Mouse (Mus musculus) spleen, adult 18-20 months (tissue): ENCODE results near the gene Slc13a1.
"Not testable (repeated sequence)": the region's sequence is repeated elsewhere in the genome, so short reads cannot be mapped to it uniquely, and the experiment has no call there.

Source experiments
- DNase-seq, 2 experiments: peaks; one replicate each; pipeline ENCODE4 v3.0.0; 2022; ENCODE audit warnings: mixed read lengths in 2 of 2

Slc13a1 gene

GRCm38 (mm10) chr6:24167734-24168327 lies at the start of gene Slc13a1:
TSS of gene Slc13a1 (minus strand) at chr6:24168092.
- DNase-seq: no peak

GRCm38 (mm10) chr6:24207866-24208265 lies 40.0 kb upstream of the Slc13a1 start:
- no peak for DNase-seq

DNA sequence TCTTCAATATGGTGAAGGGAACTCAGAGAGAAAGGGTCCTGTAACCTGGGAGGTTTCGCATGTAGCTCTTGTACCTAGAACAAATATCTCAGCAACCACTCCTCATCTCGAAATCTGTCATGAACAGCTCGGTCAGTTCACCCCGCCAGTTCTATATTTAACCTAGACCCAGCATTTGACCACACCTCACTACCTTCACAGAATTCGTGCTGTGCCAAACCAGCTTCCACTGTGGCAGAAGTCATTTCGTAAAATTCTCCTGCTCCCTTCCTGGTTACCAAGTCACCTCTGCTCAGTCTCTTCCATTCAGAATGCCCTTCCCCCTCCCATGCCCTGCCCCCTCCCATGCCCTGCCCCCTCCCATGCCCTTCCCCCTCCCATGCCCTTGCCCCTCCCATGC lies 34.3 kb upstream of the Slc13a1 start:
- no peak for DNase-seq

GRCm38 (mm10) chr6:24200644-24201484 lies 33.0 kb upstream of the Slc13a1 start:
- DNase-seq: no peak

DNA sequence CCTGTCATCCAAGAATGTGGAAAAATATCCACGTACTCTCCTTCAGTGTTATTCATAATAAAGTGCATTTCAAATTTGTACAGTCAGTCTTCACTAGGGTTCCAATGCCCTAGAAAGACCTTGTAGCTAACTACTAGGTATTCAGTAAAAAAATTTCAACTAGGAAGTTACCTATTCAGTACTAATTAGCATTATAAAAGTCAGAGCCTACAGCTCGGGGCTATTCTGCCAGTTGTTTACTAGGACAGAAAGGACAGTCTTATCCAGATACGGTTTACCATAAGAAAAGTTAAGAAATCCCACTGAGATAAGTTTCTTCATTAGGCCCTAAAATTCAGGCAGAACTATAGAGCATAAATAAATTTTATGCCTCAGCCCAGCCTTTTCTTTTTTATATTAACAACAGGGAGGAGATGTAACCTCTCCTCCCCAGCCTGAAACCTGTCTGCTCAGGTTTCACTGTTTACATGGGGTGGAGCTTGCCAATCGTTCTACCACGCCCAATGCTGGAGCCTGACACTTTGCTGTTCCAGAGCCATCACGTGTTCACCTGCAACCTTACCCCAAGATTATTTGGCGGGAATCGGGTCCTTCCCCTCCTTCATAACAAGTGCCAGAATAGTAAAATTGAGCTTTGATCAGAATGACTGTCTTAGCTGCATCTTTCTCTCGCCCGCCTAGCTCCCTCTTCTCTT lies 29.8 kb upstream of the Slc13a1 start:
- not testable (repeated sequence) for DNase-seq

DNA sequence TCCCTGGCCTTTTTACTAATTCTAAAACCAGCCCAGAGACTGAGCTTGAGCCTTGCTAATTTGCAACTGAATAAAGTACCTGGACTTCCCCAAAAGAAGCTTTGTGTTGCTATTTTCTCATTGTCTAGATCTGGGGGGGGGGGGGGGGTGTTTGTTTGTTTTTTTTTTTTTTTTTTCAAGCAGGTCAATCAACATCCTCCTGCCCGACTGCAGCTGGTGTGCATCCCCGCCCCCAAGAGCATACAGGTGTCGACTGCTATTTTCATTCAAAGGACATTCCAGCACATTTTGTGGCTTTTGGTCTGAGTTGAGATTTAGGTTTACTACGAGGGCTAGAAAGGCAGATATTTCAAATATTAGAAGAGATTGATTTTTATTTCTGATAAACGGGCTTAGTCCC lies 28.5 kb upstream of the Slc13a1 start:
- not testable (repeated sequence) for DNase-seq

- DNase-seq: no peak
These were observed 15.5 kb upstream of the Slc13a1 start for GRCm38 (mm10) chr6:24183439-24183838.

DNA sequence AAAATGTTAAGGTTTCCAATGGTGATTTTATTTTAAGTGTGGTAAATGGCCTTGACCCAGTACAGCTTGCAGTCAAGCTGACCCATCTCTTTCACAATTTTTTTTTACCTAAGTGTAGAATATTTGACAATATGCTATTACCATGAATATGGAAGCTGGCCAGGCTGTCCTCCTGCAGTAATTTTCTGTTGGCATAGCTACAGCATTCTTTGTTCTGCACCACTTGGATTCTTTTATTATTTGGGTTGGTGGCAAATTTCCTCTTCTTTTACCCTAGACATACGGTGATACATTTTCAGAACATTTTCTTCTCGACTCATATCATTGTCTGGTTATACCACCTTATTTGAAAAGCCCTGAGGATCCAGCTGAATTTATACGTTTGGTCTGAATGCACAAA lies 7.5 kb upstream of the Slc13a1 start:
- DNase-seq: no peak

- no peak for DNase-seq
These were observed 6.1 kb upstream of the Slc13a1 start for GRCm38 (mm10) chr6:24173951-24174350.

- no peak for DNase-seq
These were observed 4.8 kb upstream of the Slc13a1 start for GRCm38 (mm10) chr6:24172736-24173135.

GRCm38 (mm10) chr6:24166772-24167171 lies 1.1 kb downstream of the Slc13a1 start:
- DNase-seq: no peak

GRCm38 (mm10) chr6:24165249-24165648 lies 2.6 kb downstream of the Slc13a1 start:
- DNase-seq: no peak

DNA sequence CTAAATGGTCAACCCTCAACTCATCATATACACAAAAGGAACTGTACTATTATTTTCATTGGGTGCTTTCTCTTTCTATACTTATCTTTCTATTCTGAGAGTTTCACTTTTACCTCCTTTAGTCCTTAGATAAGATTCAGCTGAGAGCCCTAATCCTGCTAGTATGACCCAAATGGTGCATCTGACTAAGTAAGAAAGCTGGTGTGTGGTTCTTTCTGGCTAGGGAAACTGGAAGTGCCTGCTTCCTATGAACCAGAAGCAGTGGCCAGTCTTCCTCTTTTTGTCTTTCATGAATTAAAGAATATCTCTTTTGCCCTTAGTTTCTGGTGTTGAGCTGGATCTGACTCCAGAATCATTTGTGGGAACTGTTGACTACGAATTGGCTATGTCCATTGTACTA lies 8.1 kb downstream of the Slc13a1 start:
- DNase-seq: no peak

DNA sequence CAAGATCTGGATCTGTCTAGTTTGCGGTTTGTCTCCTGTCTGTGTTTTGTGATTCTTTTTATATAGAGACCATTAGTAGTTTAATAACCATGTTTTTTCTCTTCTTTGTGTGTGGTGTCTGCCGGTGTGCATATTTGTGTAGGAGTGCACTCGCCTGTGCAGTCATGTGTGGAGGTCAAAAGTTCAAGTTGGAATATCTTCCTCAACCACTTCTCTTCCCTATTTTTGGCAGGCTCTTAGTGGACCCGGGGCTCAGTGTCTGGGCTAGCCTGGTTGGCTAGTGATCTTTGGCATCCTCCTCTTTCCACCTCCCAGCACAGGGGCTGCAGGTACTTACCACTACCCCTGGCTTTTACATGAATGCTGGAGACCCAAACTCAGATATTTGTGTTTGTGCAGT lies 13.0 kb downstream of the Slc13a1 start:
- DNase-seq: no peak

- no peak for DNase-seq
These were observed 34.9 kb downstream of the Slc13a1 start for GRCm38 (mm10) chr6:24132951-24133350.

GRCm38 (mm10) chr6:24122632-24123031 lies 45.3 kb downstream of the Slc13a1 start:
- DNase-seq: no peak

DNA sequence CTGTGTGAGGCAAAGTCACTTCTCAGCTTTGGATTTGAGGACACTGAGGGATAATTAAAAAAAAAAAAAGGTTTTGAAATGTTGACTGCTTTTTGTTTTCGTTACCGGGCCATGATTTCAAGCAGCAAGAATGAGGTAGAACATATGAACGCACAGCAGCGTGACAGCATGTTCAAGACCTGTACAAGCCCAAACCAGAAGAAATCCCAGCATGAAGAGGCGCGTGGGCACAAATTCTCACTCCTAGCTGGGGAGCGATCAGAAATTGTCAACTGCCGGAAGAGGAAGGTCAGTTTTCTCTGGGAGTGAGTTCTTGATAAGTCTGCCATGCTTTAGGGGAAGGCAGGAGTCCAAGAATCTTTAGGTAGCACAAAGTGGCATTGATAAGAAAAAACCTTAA lies 56.3 kb downstream of the Slc13a1 start:
- DNase-seq: no peak

- no peak for DNase-seq
These were observed 59.4 kb downstream of the Slc13a1 start for GRCm38 (mm10) chr6:24108471-24108870.

DNA sequence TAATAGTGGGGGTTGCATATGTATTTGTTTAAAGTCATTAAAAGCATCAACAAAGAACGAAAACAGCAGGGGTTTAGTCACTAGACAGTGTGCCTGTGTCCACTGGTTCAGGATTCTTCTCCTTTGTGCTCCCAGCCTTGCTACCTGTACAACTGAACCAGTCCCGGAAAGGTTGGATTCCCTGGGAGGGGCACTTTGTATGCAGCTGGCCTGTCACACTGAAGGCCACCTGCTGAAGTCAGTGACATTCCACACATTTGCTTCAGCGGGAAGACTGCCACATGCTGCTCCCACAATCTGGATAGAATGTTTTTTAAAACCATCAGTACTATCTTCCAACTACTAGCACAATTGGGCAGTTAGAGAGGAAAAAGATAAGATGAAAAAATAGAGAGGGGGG lies 61.7 kb downstream of the Slc13a1 start:
- DNase-seq: no peak

DNA sequence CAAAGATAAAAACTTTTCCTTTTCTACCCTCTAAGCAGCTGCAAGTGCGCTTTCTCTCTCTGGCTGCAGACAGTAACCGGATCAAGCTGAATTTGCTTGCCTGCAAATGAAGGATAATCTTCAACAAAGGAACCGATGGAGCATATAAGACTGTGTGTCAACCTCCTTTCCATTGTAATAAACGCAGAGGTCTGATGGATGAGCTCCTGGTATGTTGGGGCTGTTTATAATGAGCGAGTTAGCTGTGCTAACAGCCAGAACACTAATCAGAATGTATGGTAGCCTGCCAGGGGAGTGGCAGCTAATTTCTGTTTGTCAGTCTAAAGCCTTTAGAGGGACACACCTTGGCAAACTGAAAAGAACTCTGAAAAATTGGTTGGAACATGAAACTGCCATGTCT lies 62.2 kb downstream of the Slc13a1 start:
- DNase-seq: no peak

DNA sequence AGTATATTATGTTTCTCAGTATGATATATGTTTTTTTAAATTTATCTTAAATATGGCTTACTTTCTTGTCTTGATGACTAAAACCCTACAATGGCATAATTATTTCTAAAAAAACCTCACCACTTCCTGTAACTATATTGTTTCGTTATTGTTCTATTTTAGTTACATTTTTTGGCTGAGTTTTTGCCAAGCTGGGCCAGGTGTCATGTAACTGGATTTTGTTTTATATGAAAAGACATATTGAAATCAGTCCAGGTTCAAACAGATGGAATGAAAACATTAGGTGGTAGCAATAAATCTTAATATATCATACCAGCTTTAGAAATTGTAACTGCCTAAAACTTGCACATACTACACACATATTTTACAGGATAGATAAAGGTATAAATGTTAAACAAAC lies 66.6 kb downstream of the Slc13a1 start:
- no peak for DNase-seq

- no peak for DNase-seq
These were observed 67.2 kb downstream of the Slc13a1 start for GRCm38 (mm10) chr6:24100705-24101104.

DNA sequence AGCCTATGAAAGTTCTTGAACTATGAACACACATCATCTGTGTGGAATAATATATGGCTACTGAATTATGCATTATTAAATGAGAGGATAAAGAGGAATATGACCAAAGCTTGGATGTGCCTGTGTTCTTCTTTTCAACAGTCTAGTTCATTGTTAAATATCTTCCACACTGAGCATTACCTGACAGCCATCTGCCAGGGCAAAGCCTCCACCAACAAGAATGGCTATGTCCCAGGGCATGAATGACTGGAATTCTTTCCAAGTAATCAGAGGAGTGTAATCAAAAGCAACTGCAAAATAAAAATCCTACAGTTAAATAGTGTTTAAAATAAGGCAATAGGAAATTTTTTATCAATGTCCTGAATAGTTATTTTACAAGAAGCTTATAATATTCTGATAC lies 70.5 kb downstream of the Slc13a1 start:
- no peak for DNase-seq

DNA sequence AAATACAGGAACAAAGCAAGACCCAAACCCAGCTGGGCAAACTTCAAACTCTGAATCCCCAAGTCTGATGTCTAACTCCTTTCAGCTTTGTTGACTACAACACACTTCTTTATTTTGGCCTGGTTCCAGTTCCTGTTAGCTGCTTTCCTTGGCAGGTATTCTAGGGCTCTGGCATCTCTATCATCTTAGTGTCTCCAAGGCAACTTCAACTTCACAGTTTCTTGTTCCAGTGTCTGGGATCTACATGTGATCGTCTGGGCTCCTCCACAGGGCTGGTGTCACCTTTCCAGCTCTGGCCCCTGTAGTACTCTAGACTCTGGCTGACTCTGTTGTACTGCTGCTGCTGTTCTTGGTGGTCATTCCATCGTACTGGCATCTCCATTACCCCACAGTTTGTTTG lies 91.8 kb downstream of the Slc13a1 start:
- DNase-seq: no peak
